ENCODE assay signal across 9 mouse cellular contexts in the genomic region with DNA sequence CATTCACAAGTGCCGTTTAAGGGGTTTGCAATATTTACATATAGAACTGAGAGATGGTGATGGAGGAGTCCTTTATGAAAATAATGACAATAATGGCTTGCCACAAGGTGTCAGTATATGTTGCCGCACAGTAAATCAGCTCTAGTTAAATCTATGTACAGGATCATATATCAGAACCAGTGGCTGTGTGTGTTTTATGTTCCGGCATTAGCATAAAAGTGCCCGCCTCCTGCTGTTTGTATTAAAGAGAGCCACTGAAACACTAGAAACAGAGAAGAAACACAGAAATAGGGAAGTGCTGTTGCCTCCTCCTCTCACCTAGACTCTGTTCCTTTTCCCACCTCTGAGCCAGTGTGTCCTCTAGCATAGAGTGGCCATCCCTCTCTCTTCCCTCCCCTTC. TPM values are rescaled to one million over a fixed set of nuclear protein-coding genes. Genes with fewer than 3 reads are reported as not detected.
DNase-seq lines count a peak whose midpoint lies in the region; ATAC-seq and TF ChIP-seq lines count a peak whose summit lies in the region.
"Had no signal": no experiment of that assay in that cellular context is flagged by ENCODE, and none has a peak within 500 bp of the region (broad histone marks: within the 10 kb centered on the region; RNA-seq: fewer than 3 reads in every experiment).

No protein-coding gene starts in this region.

- no peak overlapping the region for H3K27ac ChIP-seq in heart, embryonic 14.5 days (replicated peaks in 1 of 2; ENCODE audit: control insufficient read depth in 1 of 2, insufficient read depth in 1 of 2, low read depth in 2 of 2, low read length in 2 of 2)
- H3K27ac ChIP-seq in testis, adult 2 months (ENCODE audit: control insufficient read depth, insufficient read depth, low read depth, low read length), result peak overlapping the region; percentile 45; the same call in 1 of the 2 replicates
- H3K27ac ChIP-seq in kidney, embryonic 16.5 days (ENCODE audit: low read length), result no peak overlapping the region
- H3K27ac ChIP-seq in stomach, postnatal 0 days (replicated peaks), result peak overlapping the region; percentile 78

- TF ChIP-seq EP300 in stomach, postnatal 0 days (optimal IDR thresholded peaks at IDR 0.05), result no peak

- H3K4me2 ChIP-seq in heart, embryonic 14.5 days (ENCODE audit: low read length), result peak overlapping the region; percentile 47; the same call in 1 of the 2 replicates
- H3K4me2 ChIP-seq in kidney, embryonic 16.5 days (replicated peaks; ENCODE audit: low read depth, low read length), result peak overlapping the region; percentile 26; the same call in 1 of the 2 replicates
- peak overlapping the region; percentile 44 for H3K4me2 ChIP-seq in stomach, postnatal 0 days (replicated peaks; ENCODE audit: low read depth)

- H3K36me3 ChIP-seq in heart, embryonic 14.5 days (ENCODE audit: control insufficient read depth, insufficient read depth, low read length), result no peaks in the 10 kb centered on the region
- H3K36me3 ChIP-seq in testis, adult 2 months (ENCODE audit: control insufficient read depth, insufficient read depth, low read length), result no peaks in the 10 kb centered on the region
- no peaks in the 10 kb centered on the region for H3K36me3 ChIP-seq in kidney, embryonic 16.5 days (ENCODE audit: insufficient read depth, low read length)
- no peaks in the 10 kb centered on the region for H3K36me3 ChIP-seq in stomach, postnatal 0 days (ENCODE audit: control insufficient read depth, insufficient read depth, low read length)

- no peak for TF ChIP-seq POLR2A in testis, adult 2 months (IDR thresholded peaks at IDR 0.05; ENCODE audit: control insufficient read depth, low read depth, low read length)

- H3K4me1 ChIP-seq in heart, embryonic 14.5 days (ENCODE audit: control insufficient read depth in 2 of 2, insufficient read depth in 2 of 2, low read length in 2 of 2), result no peaks in the 10 kb centered on the region
- H3K4me1 ChIP-seq in testis, adult 2 months (ENCODE audit: control insufficient read depth, insufficient read depth, low read length), result no peaks in the 10 kb centered on the region
- peaks cover 5% of the 10 kb centered on the region for H3K4me1 ChIP-seq in kidney, embryonic 16.5 days (ENCODE audit: insufficient read depth, low read length)
- no peaks in the 10 kb centered on the region for H3K4me1 ChIP-seq in stomach, postnatal 0 days (replicated peaks; ENCODE audit: control insufficient read depth, insufficient read depth)

- no peak for ATAC-seq in heart, embryonic 14.5 days (ENCODE audit: insufficient number of reproducible peaks, insufficient read depth, low FRiP score, low read depth)
- ATAC-seq in kidney, embryonic 16.5 days (ENCODE audit: low FRiP score, low TSS enrichment), result peak; percentile 69
- no peak for ATAC-seq in stomach, postnatal 0 days (ENCODE audit: low FRiP score, low TSS enrichment)

- 70% methylated on average over 4 of the region's 4 CpGs for WGBS in heart, embryonic 14.5 days
- 56% methylated on average over 4 of the region's 4 CpGs for WGBS in kidney, embryonic 16.5 days
- 48% methylated on average over 4 of the region's 4 CpGs for WGBS in stomach, postnatal 0 days

- H3K4me3 ChIP-seq in heart, embryonic 14.5 days (ENCODE audit: control insufficient read depth in 1 of 2, insufficient read depth in 1 of 2, low read depth in 1 of 2, low read length in 2 of 2), result no peak overlapping the region
- H3K4me3 ChIP-seq in testis, adult 2 months (ENCODE audit: control insufficient read depth, low read depth, low read length), result peak overlapping the region; percentile 51
- no peak overlapping the region for H3K4me3 ChIP-seq in kidney, embryonic 16.5 days (ENCODE audit: low read length)
- H3K4me3 ChIP-seq in stomach, postnatal 0 days (ENCODE audit: low read depth, low read length), result peak overlapping the region; percentile 34

- H3K9me3 ChIP-seq in heart, embryonic 14.5 days (ENCODE audit: control insufficient read depth, low read length), result no peaks in the 10 kb centered on the region
- H3K9me3 ChIP-seq in kidney, embryonic 16.5 days (ENCODE audit: low read length), result no peaks in the 10 kb centered on the region
- no peaks in the 10 kb centered on the region for H3K9me3 ChIP-seq in stomach, postnatal 0 days (ENCODE audit: control insufficient read depth, low read length)

- TF ChIP-seq CTCF in testis, adult 2 months (IDR thresholded peaks at IDR 0.05; ENCODE audit: control insufficient read depth, insufficient read depth, insufficient replicate concordance, low read depth, low read length), result no peak
- peak; percentile 71 for TF ChIP-seq CTCF in stomach, postnatal 0 days (IDR thresholded peaks at IDR 0.05; ENCODE audit: low read depth)

- DNase-seq in heart, adult 8-10 months (ENCODE audit: low spot score), result no peak
- DNase-seq in testis, postnatal 14 days (ENCODE audit: low spot score), result no peak
- no peak for DNase-seq in stomach, postnatal 0 days (ENCODE audit: low spot score)
- DNase-seq in cerebellum, postnatal 25 days, result no peak
- no peak for DNase-seq in adrenal gland, adult (ENCODE audit: inconsistent age in 2 of 2, low spot score in 1 of 2)
- DNase-seq: thymus, postnatal 36 days had no signal

- H3K27me3 ChIP-seq in heart, embryonic 14.5 days (ENCODE audit: control insufficient read depth, insufficient read depth, low read length), result no peaks in the 10 kb centered on the region
- no peaks in the 10 kb centered on the region for H3K27me3 ChIP-seq in testis, adult 2 months (ENCODE audit: control insufficient read depth, insufficient read depth, low read length)
- no peaks in the 10 kb centered on the region for H3K27me3 ChIP-seq in kidney, embryonic 16.5 days (ENCODE audit: insufficient read depth, low read length)
- no peaks in the 10 kb centered on the region for H3K27me3 ChIP-seq in stomach, postnatal 0 days (ENCODE audit: control insufficient read depth, insufficient read depth, low read length)

- no peak overlapping the region for H3K9ac ChIP-seq in heart, embryonic 14.5 days (ENCODE audit: low read length)
- no peak overlapping the region for H3K9ac ChIP-seq in kidney, embryonic 16.5 days (replicated peaks; ENCODE audit: low read length)
- H3K9ac ChIP-seq in stomach, postnatal 0 days (ENCODE audit: low read length), result no peak overlapping the region

RNA-seq across cellular contexts. Expression of a gene that starts 0.5 kb away (rescaled TPM):
- 0.96 and 2.6 TPM in 2 replicates for polyA plus RNA-seq in heart, embryonic 14.5 days (2014; fragmentation: Nextera tagmentation; extraction: Ambion mirVana)
- total RNA-seq in heart, adult 8-10 months (2022), result 100 to 1,000 TPM; 121 to 178 (median 130) TPM
- polyA plus RNA-seq in testis, adult 2 months (2012; rRNA removed), result 2.3 and 3.3 TPM in 2 replicates
- 1.5 and 2.3 TPM in 2 replicates for polyA plus RNA-seq in kidney, embryonic 16.5 days (2015; fragmentation: Nextera tagmentation; extraction: Ambion mirVana)
- polyA plus RNA-seq in stomach, postnatal 0 days (2015; fragmentation: Nextera tagmentation; extraction: Ambion mirVana), result 16.4 and 18.4 TPM in 2 replicates

Comparison
In these comparisons a context has a peak if more than half of its experiments do, and no peak if none do; other contexts are left out.
1. H3K27ac ChIP-seq: peak in testis, adult 2 months (single experiment) and stomach, postnatal 0 days (single experiment); none in heart, embryonic 14.5 days (0 of 2) and kidney, embryonic 16.5 days (single experiment).
2. H3K4me3 ChIP-seq: peak in testis, adult 2 months (single experiment) and stomach, postnatal 0 days (single experiment); none in heart, embryonic 14.5 days (0 of 2) and kidney, embryonic 16.5 days (single experiment).
3. Peak in every context shown above with its lines, with median percentiles within 50 percentile points of each other: H3K4me2 ChIP-seq.